Mouse (Mus musculus): Measurements from ENCODE around the gene Ppil1. TPM values are rescaled to one million over a fixed set of nuclear protein-coding genes. Genes with fewer than 3 reads are reported as not detected.
"Not testable (repeated sequence)": the region's sequence is repeated elsewhere in the genome, so short reads cannot be mapped to it uniquely, and the experiment has no call there.

Ppil1 gene
- polyA plus RNA-seq, 1 experiment from 2014 or later, result 59.1 TPM

DNA sequence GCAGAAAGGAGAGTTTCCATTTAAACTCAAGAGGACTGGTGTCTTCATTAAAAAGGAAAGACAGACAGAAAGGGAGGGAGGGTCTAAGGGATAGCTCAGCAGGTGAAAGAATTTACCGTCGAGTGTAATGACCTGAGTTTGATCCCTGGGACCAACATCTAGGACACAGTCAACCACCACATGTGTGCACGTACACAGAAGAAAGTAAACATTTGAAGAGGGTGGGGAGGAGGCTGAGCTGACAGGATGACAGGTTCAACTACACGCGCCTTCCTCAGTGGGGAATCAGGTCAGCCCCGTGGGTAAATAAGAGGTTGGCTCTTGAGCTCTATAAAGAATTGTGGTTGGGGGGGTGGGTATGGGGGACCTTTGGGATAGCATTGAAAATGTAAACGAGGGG is 9.2 kb upstream of the Ppil1 start:
- Histone ChIP-seq H3K4me3 (ENCODE audit: low read depth, low read length) (no peak overlapping the region), H3K9ac (ENCODE audit: low read depth, low read length) (no peak overlapping the region), H3K36me3 (ENCODE audit: control insufficient read depth, insufficient read depth) (peaks cover 5% of the 10 kb centered on the region; the same call in 1 of the 2 replicates), H3K4me2 (replicated peaks; ENCODE audit: low read depth) (no peak overlapping the region), H3K27ac (ENCODE audit: low read depth, low read length) (no peak overlapping the region), H3K4me1 (replicated peaks; ENCODE audit: control insufficient read depth, insufficient read depth, low read length) (peaks cover 10% of the 10 kb centered on the region; the same call in 1 of the 2 replicates), H3K9me3 (ENCODE audit: control insufficient read depth) (no peaks in the 10 kb centered on the region), H3K27me3 (replicated peaks; ENCODE audit: control insufficient read depth, insufficient read depth, low read length) (no peaks in the 10 kb centered on the region)
- WGBS, result 63% methylated on average over 7 of the region's 7 CpGs
- ATAC-seq, result no peak
- TF ChIP-seq CTCF (IDR thresholded peaks at IDR 0.05; ENCODE audit: low read depth), result no peak

DNA sequence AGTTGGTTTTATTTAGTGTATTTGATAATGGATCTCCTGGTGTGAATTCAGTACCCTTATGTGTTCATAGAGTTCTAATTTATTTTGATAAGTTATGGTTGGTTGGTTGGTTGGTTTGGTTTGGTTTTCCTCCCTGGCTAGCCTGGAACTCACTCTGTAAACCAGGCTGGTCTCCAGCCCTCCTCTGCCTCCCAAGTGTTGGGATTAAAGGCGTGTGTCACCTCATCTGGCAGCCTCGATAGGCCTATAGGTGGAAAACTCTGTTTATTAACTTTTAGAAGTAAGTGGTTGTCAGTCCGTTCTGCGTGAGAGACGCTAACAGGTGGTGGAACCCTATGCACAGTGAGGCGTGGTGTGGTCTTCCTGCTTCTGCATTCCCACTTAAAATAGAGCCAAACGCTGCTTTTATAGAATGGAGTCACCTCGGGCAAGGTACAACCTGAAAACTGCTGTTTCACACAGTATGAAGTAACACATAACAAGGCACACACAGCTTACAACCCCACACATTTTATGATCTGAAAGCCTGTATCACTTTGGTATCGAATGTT is 6.2 kb upstream of the Ppil1 start:
- H3K36me3 ChIP-seq (ENCODE audit: control insufficient read depth, insufficient read depth), result no peaks in the 10 kb centered on the region
- H3K4me2 ChIP-seq (replicated peaks; ENCODE audit: low read depth), result peak overlapping the region; percentile 76; the same call in 1 of the 2 replicates
- WGBS, result 79% methylated on average over 9 of the region's 9 CpGs
- no peaks in the 10 kb centered on the region for H3K9me3 ChIP-seq (ENCODE audit: control insufficient read depth)
- peak overlapping the region; percentile 46; the same call in 1 of the 2 replicates for H3K27ac ChIP-seq (ENCODE audit: low read depth, low read length)
- ATAC-seq, result peak; percentile 18
- TF ChIP-seq CTCF (IDR thresholded peaks at IDR 0.05; ENCODE audit: low read depth), result no peak
- H3K4me3 ChIP-seq (ENCODE audit: low read depth, low read length), result no peak overlapping the region; the same call in 1 of the 2 replicates
- H3K4me1 ChIP-seq (replicated peaks; ENCODE audit: control insufficient read depth, insufficient read depth, low read length), result peaks cover 10% of the 10 kb centered on the region; the same call in 1 of the 2 replicates
- H3K27me3 ChIP-seq (replicated peaks; ENCODE audit: control insufficient read depth, insufficient read depth, low read length), result no peaks in the 10 kb centered on the region
- H3K9ac ChIP-seq (ENCODE audit: low read depth, low read length), result no peak overlapping the region

DNA sequence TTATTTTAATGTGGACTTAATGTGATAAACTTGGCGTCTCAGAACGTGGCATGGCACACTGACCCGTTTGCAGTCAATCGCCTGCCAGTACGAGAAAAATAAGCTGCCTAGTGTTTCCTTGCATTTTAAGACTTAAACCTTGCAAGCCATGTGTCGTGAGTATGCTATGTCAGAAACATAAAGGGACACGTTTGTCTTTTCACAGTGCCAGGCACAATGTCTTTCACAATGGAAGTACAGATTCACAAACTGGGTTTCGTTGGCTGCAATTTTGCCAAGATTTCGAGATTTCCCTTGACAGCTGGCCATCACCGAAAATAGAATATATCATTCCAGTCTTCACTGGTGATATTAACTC is 5.3 kb upstream of the Ppil1 start:
- Histone ChIP-seq H3K27me3 (replicated peaks; ENCODE audit: control insufficient read depth, insufficient read depth, low read length) (no peaks in the 10 kb centered on the region), H3K4me1 (replicated peaks; ENCODE audit: control insufficient read depth, insufficient read depth, low read length) (peaks cover 10% of the 10 kb centered on the region; the same call in 1 of the 2 replicates), H3K9ac (ENCODE audit: low read depth, low read length) (peak overlapping the region; percentile 87), H3K27ac (ENCODE audit: low read depth, low read length) (peak overlapping the region; percentile 94), H3K9me3 (ENCODE audit: control insufficient read depth) (no peaks in the 10 kb centered on the region), H3K36me3 (ENCODE audit: control insufficient read depth, insufficient read depth) (no peaks in the 10 kb centered on the region), H3K4me3 (ENCODE audit: low read depth, low read length) (peak overlapping the region; percentile 75), H3K4me2 (replicated peaks; ENCODE audit: low read depth) (peak overlapping the region; percentile 76)
- WGBS, result 14% methylated on average over 10 of the region's 10 CpGs
- no peak for ATAC-seq
- no peak for TF ChIP-seq CTCF (IDR thresholded peaks at IDR 0.05; ENCODE audit: low read depth)

DNA sequence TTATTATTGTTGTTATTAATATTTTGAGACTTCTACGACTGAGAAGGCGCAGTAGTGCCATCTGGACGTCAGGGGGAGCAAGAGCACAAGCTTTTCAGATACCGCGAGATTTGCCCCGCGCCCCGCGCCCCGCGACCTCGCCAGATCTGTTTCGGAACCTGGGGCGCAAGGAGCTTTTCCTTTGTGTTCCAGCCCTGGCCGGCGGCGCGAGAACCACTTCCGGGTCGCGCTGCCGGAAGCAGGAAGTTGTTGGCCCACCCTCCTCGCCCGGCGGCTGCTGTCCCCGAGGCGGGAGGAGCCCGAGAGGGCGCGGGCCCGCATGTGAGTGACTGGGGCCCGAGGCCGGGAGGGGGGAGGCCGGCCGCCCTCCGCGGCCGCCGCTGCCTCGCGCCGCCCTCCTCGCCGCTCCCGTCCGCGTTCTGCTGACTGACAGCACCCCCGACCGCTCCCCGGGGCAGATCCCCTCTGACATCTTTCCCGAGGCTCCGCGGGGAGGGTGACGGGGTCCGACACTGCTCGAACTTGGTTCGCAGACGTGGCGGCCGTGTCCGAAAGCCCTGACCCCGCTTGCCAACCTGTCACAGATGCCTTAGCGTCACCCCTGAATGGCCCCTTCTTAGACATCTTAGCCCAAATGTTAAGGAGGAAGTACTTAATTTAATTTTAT is 4.8 kb upstream of the Ppil1 start, which contains the start of gene BC004004:
TSS of gene BC004004 (plus strand) at position 107 of the 667 bp plus-strand sequence.
- Histone ChIP-seq H3K4me1 (replicated peaks; ENCODE audit: control insufficient read depth, insufficient read depth, low read length) (peaks cover 10% of the 10 kb centered on the region; the same call in 1 of the 2 replicates), H3K9ac (ENCODE audit: low read depth, low read length) (peak within 1 kb of the TSS; percentile 87)
- WGBS, result under 1% methylated on average over 61 of the region's 63 CpGs

DNA sequence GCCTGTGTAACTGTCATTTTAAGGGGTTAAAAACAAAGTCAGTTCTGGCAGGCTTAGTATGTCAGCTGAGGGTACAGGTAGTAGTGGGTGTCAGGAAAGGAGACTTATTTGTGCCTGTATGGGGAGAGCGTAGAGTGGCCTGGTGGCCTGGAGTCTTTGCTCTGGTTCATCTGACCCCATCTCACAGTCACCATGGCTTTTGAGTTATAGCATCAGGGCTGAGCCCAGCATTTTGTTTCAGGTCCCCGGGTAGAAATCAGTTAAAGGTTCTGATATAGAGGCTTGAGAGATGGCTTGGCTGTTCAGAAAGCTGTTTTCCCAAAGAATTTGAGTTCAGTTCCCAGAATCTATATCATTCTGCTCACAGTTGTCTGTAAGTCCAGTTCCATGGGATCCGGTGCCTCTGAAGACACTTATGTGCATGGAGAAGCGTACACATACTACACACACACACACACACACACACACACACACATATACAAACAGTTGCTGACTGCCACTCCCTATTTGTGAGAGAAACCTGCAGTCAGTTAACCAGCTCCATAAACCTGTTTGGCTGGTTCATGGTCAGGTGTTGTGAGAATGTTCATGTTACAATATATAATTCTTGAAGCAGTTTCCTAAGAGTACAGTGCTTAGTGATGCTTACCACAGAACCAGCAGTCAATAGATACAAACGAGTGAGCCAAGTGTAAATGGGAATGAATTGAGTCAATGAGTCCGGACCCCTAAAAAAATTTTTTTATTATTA is 4.1 kb upstream of the Ppil1 start:
- H3K27ac ChIP-seq (ENCODE audit: low read depth, low read length), result peak overlapping the region; percentile 94
- peak overlapping the region; percentile 75 for H3K4me3 ChIP-seq (ENCODE audit: low read depth, low read length)
- WGBS, result 40% methylated on average over 6 of the region's 6 CpGs
- no peaks in the 10 kb centered on the region for H3K36me3 ChIP-seq (ENCODE audit: control insufficient read depth, insufficient read depth)
- no peaks in the 10 kb centered on the region for H3K9me3 ChIP-seq (ENCODE audit: control insufficient read depth)
- TF ChIP-seq CTCF (IDR thresholded peaks at IDR 0.05; ENCODE audit: low read depth), result no peak
- H3K4me1 ChIP-seq (replicated peaks; ENCODE audit: control insufficient read depth, insufficient read depth, low read length), result peaks cover 10% of the 10 kb centered on the region; the same call in 1 of the 2 replicates
- peak overlapping the region; percentile 76 for H3K4me2 ChIP-seq (replicated peaks; ENCODE audit: low read depth)
- peak; percentile 59 for ATAC-seq
- H3K9ac ChIP-seq (ENCODE audit: low read depth, low read length), result 0 out of 2 replicates have a peak overlapping the region, but pooled peaks have one; percentile 5
- no peaks in the 10 kb centered on the region for H3K27me3 ChIP-seq (replicated peaks; ENCODE audit: control insufficient read depth, insufficient read depth, low read length)

More for the DNA sequence above, 4.8 kb upstream of the Ppil1 start, which contains the start of gene BC004004:
- peak; percentile 77 for TF ChIP-seq CTCF (IDR thresholded peaks at IDR 0.05; ENCODE audit: low read depth)
- Histone ChIP-seq H3K27ac (ENCODE audit: low read depth, low read length) (peak within 1 kb of the TSS; percentile 94), H3K36me3 (ENCODE audit: control insufficient read depth, insufficient read depth) (no peaks in the 10 kb centered on the region), H3K9me3 (ENCODE audit: control insufficient read depth) (no peaks in the 10 kb centered on the region), H3K4me2 (replicated peaks; ENCODE audit: low read depth) (peak within 1 kb of the TSS; percentile 76), H3K27me3 (replicated peaks; ENCODE audit: control insufficient read depth, insufficient read depth, low read length) (no peaks in the 10 kb centered on the region), H3K4me3 (ENCODE audit: low read depth, low read length) (peak within 1 kb of the TSS; percentile 75)
- ATAC-seq, result peak; percentile 90

DNA sequence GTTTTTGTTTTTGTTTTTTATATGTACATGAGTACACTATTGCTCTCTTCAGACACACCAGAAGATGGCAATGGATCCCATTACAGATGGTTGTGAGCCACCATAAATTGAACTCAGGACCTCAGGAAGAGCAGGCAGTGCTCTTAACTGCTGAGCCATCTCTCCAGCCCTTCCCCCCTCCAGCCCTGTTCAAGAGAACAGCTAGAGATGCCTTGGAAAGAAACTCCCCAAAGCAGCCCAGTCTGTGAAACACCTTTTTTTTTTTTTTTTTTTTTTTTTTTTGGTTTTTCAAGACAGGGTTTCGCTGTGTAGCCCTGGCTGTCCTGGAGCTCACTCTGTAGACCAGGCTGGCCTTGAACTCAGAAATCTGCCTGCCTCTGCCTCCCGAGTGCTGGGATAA is 3.1 kb upstream of the Ppil1 start:
- not testable (repeated sequence) for H3K36me3 ChIP-seq (ENCODE audit: control insufficient read depth, insufficient read depth); H3K4me3 ChIP-seq (ENCODE audit: low read depth, low read length); H3K9ac ChIP-seq (ENCODE audit: low read depth, low read length); H3K9me3 ChIP-seq (ENCODE audit: control insufficient read depth); H3K27ac ChIP-seq (ENCODE audit: low read depth, low read length); H3K4me2 ChIP-seq (replicated peaks; ENCODE audit: low read depth); ATAC-seq; H3K27me3 ChIP-seq (replicated peaks; ENCODE audit: control insufficient read depth, insufficient read depth, low read length)
- 100% methylated on average over 2 of the region's 2 CpGs for whole genome bisulfite sequencing
- H3K4me1 ChIP-seq (replicated peaks; ENCODE audit: control insufficient read depth, insufficient read depth, low read length), result peaks cover 14% of the 10 kb centered on the region; the same call in 1 of the 2 replicates
